Mouse (Mus musculus): ENCODE data around the gene Sgpl1.
"Not testable (repeated sequence)": the region's sequence is repeated elsewhere in the genome, so short reads cannot be mapped to it uniquely, and the experiment has no call there.

Gene Sgpl1

DNA sequence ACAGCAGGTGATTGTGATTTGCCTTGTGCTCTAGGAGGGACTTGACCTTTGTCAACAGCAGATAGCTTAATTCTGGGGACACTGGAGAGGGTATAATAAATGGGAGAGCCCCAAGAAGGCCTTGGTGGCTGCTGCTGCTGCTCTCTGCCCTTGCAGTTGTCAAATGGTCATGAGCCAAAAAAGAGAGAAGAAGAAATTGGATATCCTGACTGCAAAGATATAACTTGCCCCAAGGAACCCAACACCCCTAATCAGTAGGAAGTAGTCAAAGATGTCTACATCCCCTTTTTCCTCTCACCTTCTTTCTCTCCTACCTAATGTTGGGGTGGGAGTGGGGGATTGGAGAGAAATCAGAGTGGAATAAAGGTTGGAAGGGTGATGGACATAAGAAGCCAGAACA, 4.6 kb upstream of the Sgpl1 start:
- no peak for DNase-seq

GRCm38 (mm10) chr10:61150616-61151015, 3.1 kb upstream of the Sgpl1 start:
- DNase-seq = no peak

DNA sequence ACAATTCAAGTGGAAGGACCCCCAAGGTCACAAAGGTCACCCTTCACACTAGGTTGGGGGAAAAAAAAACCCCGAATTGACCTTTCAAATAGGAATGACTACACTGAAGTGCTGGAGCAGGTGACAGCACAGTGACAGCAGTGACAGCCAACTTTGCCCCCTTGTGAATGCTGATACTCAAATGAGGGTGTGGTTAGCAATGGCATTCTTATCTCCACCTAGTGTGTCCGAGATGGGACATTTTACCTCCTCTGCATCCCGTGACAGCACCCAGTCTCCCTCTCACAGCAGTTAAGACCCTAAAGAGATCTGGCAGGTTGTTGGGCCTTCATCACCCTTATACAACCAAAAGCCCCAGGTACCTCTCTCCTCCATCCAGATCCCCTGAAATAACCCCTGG, 2.0 kb upstream of the Sgpl1 start:
- no peak for DNase-seq

GRCm38 (mm10) chr10:61146807-61147156, 721 bp downstream of the Sgpl1 start:
- peak in 1 of 2 experiments; percentile 43 for DNase-seq

- DNase-seq = peak; percentile 64
These were observed 1.2 kb downstream of the Sgpl1 start for GRCm38 (mm10) chr10:61146119-61146806.

DNA sequence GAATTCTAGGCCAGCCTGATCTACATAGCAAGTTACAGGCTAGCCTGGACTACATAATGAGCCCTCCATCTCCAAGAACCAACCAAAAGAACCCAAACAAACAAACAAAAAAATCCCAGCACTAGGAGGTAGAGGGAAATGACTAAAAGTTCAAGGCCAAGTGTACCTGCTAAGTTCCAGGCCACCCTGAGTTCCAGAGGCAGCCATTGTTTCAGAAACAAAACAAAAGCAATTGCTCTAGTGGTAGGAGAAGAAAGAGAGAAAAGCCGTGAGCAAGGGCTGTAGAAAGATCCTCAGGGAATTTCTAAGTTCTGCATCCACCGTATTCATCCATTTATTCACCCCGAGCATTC, 1.8 kb downstream of the Sgpl1 start:
- no peak for DNase-seq

DNA sequence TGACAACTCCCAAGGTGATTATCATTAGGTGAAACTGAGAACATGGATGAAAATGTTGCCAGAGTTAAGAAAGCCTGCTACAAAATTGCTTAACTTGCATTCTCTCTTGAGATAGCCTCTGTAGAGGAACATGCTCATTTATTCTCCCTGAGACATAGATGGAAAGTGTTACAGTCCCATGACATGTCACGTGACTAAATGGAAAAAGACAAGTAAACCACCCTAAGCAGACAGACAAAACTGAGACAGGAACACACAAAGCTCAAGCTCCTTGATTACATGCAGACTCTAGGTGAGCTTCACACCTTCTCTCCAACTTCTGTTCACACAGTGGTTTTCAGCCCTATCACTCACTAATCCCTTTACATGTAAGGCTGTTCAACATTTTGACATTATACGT, 4.2 kb downstream of the Sgpl1 start:
- no peak for DNase-seq

DNA sequence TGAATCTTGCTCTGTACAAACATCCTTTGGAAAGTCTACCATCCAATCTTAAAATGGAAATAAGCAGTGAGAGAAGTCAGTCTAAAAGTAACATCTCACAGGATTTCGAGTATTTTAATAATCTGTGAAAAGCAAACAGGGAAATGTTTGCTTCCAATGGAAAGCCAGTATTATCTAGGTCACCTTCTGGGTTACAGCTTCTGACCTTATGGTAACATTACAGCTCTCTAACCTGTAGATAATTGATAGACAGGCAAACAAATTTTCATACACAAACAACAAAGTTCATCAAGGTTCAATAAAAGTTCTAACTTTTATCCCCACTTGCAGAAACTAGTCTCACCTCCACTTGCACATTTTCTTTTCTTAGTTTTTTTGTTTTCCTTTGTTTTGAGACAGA, 9.9 kb downstream of the Sgpl1 start:
- DNase-seq = no peak

- DNase-seq = no peak
These were observed 12.2 kb downstream of the Sgpl1 start for GRCm38 (mm10) chr10:61135226-61135839.

GRCm38 (mm10) chr10:61134041-61134440, 13.5 kb downstream of the Sgpl1 start:
- no peak for DNase-seq

- DNase-seq = peak; percentile 54 to 63
These were observed 16.5 kb downstream of the Sgpl1 start for GRCm38 (mm10) chr10:61130959-61131358.

DNA sequence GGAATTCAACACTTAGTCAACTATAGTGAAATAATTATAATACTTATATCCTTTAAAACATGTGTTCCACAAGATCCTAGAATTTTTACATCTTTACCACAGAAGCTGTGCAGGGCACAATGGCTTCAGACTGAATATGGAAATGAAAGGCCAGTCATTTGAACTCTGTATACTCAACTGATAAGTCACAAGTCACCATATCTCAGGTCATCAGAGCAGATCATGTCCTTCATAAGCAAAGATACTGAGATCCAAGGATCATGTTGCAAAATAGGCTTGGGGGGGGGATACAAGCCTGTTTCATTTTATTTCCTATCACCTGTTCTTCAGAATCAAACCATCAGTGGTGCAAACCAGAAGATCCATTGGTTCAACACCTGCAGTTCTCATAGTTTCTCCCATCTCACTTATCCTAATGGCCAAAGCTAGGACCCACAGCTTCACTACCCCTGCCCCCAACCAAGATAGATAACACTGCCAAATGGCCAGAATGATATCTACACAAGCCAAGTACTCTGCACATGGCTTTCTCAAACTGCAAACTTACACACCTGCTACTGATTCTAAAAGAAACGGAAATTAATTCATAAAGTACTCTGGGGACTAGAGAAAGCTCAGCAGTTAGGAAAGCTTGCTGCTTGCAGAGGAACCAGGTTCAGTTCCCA, 18.7 kb downstream of the Sgpl1 start:
- DNase-seq = no peak

DNA sequence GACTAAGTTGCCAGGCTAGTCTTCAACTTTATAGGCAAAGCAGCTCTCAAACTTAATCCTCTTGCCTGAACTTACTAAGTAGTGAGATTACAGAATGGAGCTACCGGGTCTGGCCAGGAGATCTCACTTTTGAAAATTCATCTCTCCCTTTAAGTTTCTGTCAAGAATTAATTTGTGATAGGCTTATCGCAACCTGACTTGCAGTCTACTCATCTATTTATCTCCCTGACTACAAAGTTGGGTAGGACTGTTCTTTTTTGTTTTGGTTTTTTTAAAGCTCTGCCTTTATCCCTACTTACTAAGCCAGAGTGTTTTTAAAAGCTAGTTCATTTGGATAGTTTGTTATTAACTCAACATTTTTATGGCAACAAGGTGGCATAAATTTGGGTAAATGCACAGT, 23.0 kb downstream of the Sgpl1 start:
- DNase-seq = no peak

GRCm38 (mm10) chr10:61123276-61123913, 24.1 kb downstream of the Sgpl1 start:
- DNase-seq = no peak

GRCm38 (mm10) chr10:61121732-61122131, 25.8 kb downstream of the Sgpl1 start:
- DNase-seq = not testable (repeated sequence)

DNA sequence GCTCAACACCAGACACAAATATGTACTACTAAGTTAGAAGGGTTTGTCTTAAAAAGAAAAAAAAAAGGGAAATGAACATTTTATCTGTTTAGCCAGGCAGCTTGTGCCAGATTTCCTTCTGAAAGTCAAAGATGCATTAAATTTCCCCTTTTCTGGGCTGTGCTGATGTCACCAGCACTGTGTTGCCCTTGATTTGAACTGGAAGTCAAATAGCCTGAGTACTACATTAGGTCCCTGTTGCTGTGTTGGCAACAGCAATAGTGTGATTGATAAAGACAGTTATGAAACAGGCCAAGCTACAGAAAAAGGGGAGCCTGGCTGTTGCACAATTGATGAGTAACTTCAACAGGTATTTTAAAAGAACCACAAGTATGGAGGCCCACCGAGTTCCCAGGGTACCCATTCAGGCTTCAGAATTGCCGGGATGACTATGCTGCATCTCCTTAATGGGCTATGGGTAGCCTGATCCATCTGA, 33.2 kb downstream of the Sgpl1 start:
- no peak for DNase-seq

- DNase-seq = peak; percentile 34 to 70
These were observed 43.9 kb downstream of the Sgpl1 start for GRCm38 (mm10) chr10:61103564-61104114.

DNA sequence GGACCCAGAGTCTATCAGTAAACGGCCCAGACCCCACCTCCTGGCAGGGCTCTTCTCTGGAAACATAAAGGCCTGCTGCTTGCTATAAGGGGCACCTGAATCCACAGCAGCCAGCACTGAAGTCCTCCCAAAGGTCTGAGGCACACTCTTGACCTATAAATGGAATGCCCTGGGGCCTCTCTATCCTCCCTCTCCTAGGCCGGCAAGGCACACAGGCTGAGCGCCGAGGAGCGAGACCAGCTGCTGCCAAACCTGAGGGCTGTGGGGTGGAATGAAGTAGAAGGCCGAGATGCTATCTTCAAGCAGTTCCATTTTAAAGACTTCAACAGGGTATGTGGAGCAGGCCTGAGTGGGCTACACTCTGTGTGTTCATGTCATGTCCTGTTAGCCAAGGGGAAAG, 55.6 kb downstream of the Sgpl1 start:
- no peak for DNase-seq

- DNase-seq = peak; percentile 68
These were observed 58.0 kb downstream of the Sgpl1 start, which contains the start of gene Pcbd1 for GRCm38 (mm10) chr10:61089170-61090142. Gene Pcbd1, plus strand, starts transcription at chr10:61089331.

DNA sequence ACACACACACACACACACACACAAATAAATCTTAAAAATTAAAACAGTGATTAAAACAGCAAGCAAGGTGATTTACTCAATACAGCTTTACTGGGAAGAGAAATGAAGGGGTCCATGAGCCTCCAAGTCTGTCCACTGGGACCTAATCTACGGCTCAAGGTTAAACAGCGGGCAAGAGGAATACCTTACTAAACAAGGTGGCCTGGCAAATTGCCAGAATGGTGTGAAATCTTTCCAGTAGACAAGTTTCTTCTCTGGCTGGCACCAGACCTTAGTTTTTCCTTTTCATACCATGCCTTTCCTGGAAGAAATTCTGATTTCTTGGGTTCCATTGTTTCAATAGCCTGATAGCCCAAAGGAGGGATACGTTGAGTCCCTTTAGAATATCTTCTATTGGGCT, 59.0 kb downstream of the Sgpl1 start:
- DNase-seq = peak; percentile 52 to 56

DNA sequence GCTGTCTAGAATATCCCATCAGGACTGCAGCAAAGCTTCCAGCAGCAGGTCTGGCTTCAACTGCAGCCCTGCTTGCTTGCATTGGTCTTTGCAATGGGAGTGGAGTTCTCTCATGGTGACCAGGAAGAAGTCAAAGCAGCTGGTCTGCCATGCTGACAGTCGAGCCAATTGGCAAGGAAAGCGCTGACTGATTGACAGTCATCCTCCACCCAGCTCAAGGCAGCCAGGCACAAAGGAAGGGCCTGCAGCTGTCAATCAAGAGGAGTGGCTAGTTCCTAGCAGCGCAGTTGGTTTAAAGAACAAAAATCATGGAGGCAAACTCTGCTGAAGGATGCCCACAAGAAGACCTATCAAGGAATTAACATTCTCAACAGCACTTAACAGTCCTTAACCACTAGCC, 61.0 kb downstream of the Sgpl1 start:
- peak; percentile 48 to 72 for DNase-seq

DNA sequence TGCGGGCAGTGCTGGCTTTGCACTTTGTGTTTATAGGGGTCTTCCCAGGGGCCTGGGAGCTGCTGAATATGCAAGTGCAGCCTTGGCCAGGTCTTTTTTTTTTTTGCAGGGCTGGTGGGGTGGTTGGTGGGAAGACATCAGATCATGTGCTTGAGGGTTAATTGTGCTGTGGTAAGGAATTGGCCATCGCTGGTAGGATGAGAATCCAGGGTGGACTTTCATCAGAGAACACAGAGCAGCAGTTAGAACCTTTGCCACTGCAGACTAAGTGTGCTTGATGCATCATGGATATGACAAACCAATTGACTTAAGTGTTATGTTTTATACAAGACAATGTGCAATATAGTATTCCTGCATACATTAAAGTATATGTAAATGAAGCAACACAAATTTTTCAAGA, 62.1 kb downstream of the Sgpl1 start:
- no peak for DNase-seq
